Mouse (Mus musculus): ENCODE measurements around the gene Apod. TPM values are rescaled to one million over a fixed set of nuclear protein-coding genes. Genes with fewer than 3 reads are reported as not detected.
"Not testable (repeated sequence)": the region's sequence is repeated elsewhere in the genome, so short reads cannot be mapped to it uniquely, and the experiment has no call there.

Apod gene
- polyA plus RNA-seq, 1 experiment from 2014 or later, result not detected

DNA sequence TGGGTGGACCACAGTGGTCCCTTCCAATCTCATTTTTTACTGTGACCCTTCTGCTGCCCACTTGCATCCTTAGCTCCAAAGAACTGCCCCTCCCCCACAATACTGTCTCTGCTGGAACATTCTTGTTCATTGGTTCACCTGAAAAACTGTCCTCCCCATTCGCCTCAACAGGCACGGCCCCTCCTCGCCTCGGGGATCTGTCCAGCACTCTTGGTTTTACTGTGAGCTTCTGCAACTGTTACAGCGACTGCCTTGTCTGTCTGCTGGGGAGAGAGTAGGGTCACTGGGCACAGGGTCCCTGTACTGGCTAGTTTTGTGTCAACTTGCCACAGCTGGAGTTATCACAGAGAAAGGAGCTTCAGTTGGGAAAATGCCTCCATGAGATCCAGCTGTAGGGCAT lies 24.7 kb upstream of the Apod start:
- WGBS (ENCODE audit: insufficient replicate concordance), result 38% methylated on average over 5 of the region's 5 CpGs

DNA sequence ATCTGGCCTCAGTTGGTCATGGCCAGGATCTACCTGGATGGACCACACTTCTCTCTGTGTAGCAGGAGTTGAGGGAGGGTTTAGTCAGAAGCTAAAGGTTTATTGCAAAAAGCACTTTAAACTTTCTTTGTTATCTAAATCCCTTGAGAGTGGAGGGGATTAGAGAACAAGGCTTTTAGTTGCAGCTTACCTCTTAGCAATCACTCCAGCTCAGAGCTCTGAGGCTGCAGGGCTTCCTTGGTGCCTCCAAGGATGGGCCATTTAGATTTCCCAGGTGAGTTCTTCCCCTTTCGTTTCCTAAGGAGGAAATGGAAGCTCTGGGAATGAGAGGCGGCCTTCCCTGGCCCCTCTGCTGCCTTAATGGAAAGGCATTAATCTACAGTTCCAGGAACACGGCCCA lies 23.3 kb upstream of the Apod start:
- Histone ChIP-seq H3K36me3 (no peaks in the 10 kb centered on the region), H3K4me3 (no peak overlapping the region), H3K27ac (no peak overlapping the region), H3K9ac (no peak overlapping the region), H3K4me2 (no peak overlapping the region), H3K27me3 (replicated peaks) (peaks cover 12% of the 10 kb centered on the region; the same call in 1 of the 2 replicates), H3K9me3 (replicated peaks) (no peaks in the 10 kb centered on the region), H3K4me1 (no peaks in the 10 kb centered on the region)
- WGBS (ENCODE audit: insufficient replicate concordance), result 29% methylated on average over 3 of the region's 3 CpGs
- no peak for ATAC-seq

More for the DNA sequence above, 24.7 kb upstream of the Apod start:
- H3K4me1 ChIP-seq, result no peaks in the 10 kb centered on the region
- ATAC-seq, result no peak
- H3K4me2 ChIP-seq, result no peak overlapping the region
- no peak overlapping the region for H3K9ac ChIP-seq
- no peak overlapping the region for H3K4me3 ChIP-seq
- no peaks in the 10 kb centered on the region for H3K9me3 ChIP-seq (replicated peaks)
- no peak overlapping the region for H3K27ac ChIP-seq
- peaks cover 13% of the 10 kb centered on the region; the same call in 1 of the 2 replicates for H3K27me3 ChIP-seq (replicated peaks)
- no peaks in the 10 kb centered on the region for H3K36me3 ChIP-seq

DNA sequence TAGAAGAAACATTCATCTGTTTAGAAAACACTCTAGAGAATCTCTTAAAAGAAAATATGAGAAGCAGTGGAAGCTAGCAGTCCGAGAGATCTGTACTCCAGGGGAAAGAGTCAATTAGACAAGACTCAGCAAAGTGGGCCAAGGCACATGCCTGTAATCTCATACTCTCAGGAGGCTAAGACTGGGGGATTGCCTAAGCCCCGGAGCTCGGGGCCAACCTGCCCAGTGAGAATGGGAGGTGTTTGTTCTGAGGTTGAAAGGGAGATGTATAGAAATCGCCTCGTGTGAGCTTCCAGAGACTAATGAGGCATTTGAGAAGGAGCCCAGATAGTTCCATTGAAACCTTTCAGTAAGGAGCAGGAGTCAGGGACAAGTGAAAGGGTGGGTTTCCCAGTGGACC lies 20.2 kb upstream of the Apod start:
- H3K9ac ChIP-seq, result no peak overlapping the region
- no peaks in the 10 kb centered on the region for H3K36me3 ChIP-seq
- no peak for ATAC-seq
- H3K4me1 ChIP-seq, result no peaks in the 10 kb centered on the region
- H3K27ac ChIP-seq, result no peak overlapping the region
- no peak overlapping the region for H3K4me2 ChIP-seq
- WGBS (ENCODE audit: insufficient replicate concordance), result 31% methylated on average over 5 of the region's 5 CpGs
- H3K4me3 ChIP-seq, result no peak overlapping the region
- 0 out of 2 replicates have a peak, but pooled peaks cover 5% of the 10 kb centered on the region for H3K27me3 ChIP-seq (replicated peaks)
- no peaks in the 10 kb centered on the region for H3K9me3 ChIP-seq (replicated peaks)

DNA sequence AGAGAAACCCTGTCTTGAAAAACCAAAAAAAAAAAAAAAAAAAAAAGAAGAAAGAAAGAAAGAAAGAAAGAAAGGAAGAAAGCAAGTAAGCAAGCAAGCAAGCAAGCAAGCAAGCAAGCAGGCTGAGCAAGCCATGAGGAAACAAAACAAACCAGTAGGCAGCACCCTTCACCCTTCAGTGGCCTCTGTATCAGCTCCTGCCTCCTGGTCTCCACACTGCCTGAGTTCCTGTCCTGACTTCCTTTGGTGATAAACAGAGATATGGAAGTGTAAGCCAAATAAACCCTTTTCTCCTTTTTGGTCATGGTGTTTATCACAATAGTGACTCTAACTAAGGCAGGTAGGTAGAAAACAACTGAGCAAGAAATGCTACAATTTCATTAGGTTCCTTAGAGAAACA lies 18.0 kb upstream of the Apod start:
- H3K4me1 ChIP-seq, result no peaks in the 10 kb centered on the region
- H3K9ac ChIP-seq, result no peak overlapping the region
- H3K27me3 ChIP-seq (replicated peaks), result no peaks in the 10 kb centered on the region
- H3K4me2 ChIP-seq, result no peak overlapping the region
- no peak overlapping the region for H3K4me3 ChIP-seq
- ATAC-seq, result no peak
- H3K27ac ChIP-seq, result no peak overlapping the region
- H3K9me3 ChIP-seq (replicated peaks), result no peaks in the 10 kb centered on the region
- H3K36me3 ChIP-seq, result no peaks in the 10 kb centered on the region

DNA sequence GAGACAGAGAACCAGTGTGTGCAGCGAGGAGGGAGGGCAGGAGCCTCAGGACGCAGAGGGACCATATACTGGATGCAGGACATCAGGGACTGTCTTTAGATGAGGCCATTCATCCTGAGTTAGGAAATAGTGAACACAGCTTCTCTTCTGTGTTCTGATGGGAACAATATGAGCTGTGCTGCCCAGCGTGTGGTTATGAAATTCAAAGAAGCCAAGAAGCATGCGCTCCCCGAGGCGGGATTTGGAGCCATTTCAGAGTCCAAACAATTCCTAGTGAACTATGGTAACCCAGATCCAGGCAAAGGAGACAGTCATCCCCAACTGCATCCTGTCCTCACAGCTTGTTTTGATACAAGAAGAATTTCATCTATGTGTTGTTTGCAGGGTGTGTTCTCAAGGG lies 16.4 kb upstream of the Apod start:
- not testable (repeated sequence) for H3K9ac ChIP-seq; H3K4me1 ChIP-seq; H3K4me3 ChIP-seq; H3K27me3 ChIP-seq (replicated peaks); H3K9me3 ChIP-seq (replicated peaks); H3K4me2 ChIP-seq; H3K27ac ChIP-seq; H3K36me3 ChIP-seq; ATAC-seq
- WGBS (ENCODE audit: insufficient replicate concordance), result 80% methylated on average over 6 of the region's 6 CpGs

DNA sequence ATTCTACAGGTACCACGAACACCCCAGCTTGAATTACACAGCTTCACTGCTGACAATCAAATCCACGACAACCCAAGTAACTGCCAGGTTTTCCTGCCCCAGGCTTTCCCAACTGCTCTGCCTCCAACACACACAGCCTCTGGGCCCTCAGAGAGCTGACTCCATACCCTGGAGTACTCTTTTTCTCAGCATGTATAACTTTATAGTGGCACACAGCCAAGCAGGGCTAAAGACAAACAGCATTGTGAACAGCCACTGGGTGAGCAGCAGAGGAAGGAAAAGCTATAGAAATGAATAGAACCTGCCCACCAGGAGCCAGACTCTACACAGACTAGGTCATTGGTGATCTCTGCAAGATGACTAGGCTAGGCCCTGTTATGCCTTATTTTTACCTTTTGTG lies 15.1 kb upstream of the Apod start:
- H3K4me3 ChIP-seq, result no peak overlapping the region
- H3K4me1 ChIP-seq, result no peaks in the 10 kb centered on the region
- H3K9me3 ChIP-seq (replicated peaks), result no peaks in the 10 kb centered on the region
- no peak overlapping the region for H3K9ac ChIP-seq
- H3K36me3 ChIP-seq, result no peaks in the 10 kb centered on the region
- ATAC-seq, result no peak
- H3K4me2 ChIP-seq, result no peak overlapping the region
- no peak overlapping the region for H3K27ac ChIP-seq
- no peaks in the 10 kb centered on the region for H3K27me3 ChIP-seq (replicated peaks)
- WGBS (ENCODE audit: insufficient replicate concordance), result 47% methylated on average over 2 of the region's 2 CpGs

DNA sequence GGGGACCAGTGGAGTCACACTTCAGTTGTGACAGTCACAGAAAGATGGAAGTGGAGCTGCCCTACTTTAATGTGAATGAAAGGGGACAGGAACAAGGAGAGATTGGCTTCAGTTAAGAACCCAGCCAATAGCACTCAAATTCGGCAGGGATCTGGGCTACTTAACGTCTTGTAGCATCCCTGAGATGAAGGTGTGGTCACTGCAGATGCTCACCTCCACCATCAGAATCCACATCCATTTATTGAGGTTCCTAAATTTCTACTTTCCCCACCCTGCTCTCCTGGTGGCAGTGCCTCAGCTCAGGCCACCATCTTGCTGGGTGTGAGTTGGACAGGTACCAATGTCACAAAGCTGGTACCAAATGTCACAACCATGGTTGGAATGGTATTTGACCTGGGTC lies 13.3 kb upstream of the Apod start:
- Histone ChIP-seq H3K36me3 (no peaks in the 10 kb centered on the region), H3K27me3 (replicated peaks) (no peaks in the 10 kb centered on the region), H3K9me3 (replicated peaks) (no peaks in the 10 kb centered on the region), H3K4me2 (no peak overlapping the region), H3K4me3 (no peak overlapping the region), H3K4me1 (no peaks in the 10 kb centered on the region), H3K27ac (no peak overlapping the region), H3K9ac (no peak overlapping the region)
- no peak for ATAC-seq
- 82% methylated on average over 2 of the region's 2 CpGs for WGBS (ENCODE audit: insufficient replicate concordance)

DNA sequence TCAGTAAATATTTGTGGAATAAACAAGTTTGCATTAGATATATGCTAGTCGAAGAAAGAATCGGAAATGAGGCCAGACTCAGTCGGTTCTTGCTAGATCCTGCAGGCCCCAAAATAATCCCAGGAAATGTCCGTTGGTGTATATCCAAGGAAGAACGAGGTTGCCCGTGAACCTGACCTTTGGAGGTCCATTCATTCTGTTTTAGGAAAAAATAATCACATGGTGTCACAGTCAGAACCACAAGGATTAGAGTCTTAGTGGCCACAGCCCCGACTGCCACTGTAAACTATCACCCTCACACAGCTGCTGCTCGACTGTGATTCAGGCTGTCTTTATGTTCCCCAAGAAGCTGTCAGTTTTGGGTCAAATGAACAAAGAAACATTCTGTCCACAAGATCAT lies 12.8 kb upstream of the Apod start:
- 63% methylated on average over 8 of the region's 8 CpGs for WGBS (ENCODE audit: insufficient replicate concordance)
- Histone ChIP-seq H3K9ac (no peak overlapping the region), H3K27me3 (replicated peaks) (no peaks in the 10 kb centered on the region), H3K36me3 (no peaks in the 10 kb centered on the region), H3K4me2 (no peak overlapping the region), H3K27ac (no peak overlapping the region), H3K9me3 (replicated peaks) (no peaks in the 10 kb centered on the region), H3K4me1 (no peaks in the 10 kb centered on the region), H3K4me3 (no peak overlapping the region)
- no peak for ATAC-seq

DNA sequence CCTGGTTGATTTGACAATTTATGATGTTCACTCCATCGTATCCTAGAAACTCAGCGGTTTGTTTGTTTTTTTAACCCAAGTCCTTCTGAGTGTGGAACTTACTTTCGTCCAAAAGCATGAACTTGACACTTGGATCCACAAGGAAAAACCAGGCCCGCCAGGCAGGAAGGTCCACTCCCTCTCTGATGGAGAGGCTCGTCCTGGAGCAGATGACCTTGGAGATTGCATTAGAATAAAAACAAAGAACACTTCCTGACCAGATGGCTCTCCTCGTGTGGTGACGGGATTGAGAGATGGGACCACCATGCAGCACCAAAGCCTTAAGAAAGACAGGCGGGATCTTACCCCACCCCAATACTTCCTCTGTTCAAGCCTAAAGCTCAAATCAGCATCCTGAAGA lies 12.1 kb upstream of the Apod start:
- Histone ChIP-seq H3K27ac (no peak overlapping the region), H3K4me3 (no peak overlapping the region), H3K4me2 (no peak overlapping the region), H3K9me3 (replicated peaks) (no peaks in the 10 kb centered on the region), H3K9ac (no peak overlapping the region), H3K4me1 (no peaks in the 10 kb centered on the region), H3K36me3 (no peaks in the 10 kb centered on the region), H3K27me3 (replicated peaks) (no peaks in the 10 kb centered on the region)
- no peak for ATAC-seq
- 56% methylated on average over 8 of the region's 8 CpGs for WGBS (ENCODE audit: insufficient replicate concordance)

GRCm38 (mm10) chr16:31325966-31326365 lies 11.4 kb upstream of the Apod start:
- no peak overlapping the region for H3K27ac ChIP-seq
- no peak for ATAC-seq
- no peak overlapping the region for H3K9ac ChIP-seq
- WGBS (ENCODE audit: insufficient replicate concordance), result 75% methylated on average over 5 of the region's 5 CpGs
- no peak overlapping the region for H3K4me2 ChIP-seq
- no peaks in the 10 kb centered on the region for H3K27me3 ChIP-seq (replicated peaks)
- H3K4me3 ChIP-seq, result no peak overlapping the region
- no peaks in the 10 kb centered on the region for H3K36me3 ChIP-seq
- no peaks in the 10 kb centered on the region for H3K9me3 ChIP-seq (replicated peaks)
- no peaks in the 10 kb centered on the region for H3K4me1 ChIP-seq

DNA sequence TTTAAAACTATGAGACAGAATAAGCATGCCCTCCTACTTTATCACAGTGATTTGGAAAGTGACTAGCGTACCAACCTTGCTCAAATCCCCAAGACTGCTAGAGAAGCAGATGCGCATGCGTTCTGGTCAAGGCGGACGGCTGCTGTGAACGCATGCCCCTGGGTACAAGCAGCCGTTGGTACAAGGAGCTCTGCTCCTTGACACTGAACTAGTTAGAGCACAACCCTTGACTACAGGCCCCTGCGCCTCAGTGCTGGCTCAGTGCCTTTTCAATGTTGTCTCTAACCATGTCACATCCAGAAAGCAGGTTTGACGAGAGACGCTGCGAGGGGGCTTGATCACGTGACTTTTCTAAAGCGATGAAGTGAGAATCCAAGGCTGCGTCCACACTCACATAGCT lies 10.5 kb upstream of the Apod start:
- Histone ChIP-seq H3K4me1 (no peaks in the 10 kb centered on the region), H3K4me3 (no peak overlapping the region), H3K27ac (no peak overlapping the region), H3K9me3 (replicated peaks) (no peaks in the 10 kb centered on the region), H3K36me3 (no peaks in the 10 kb centered on the region), H3K4me2 (no peak overlapping the region), H3K27me3 (replicated peaks) (no peaks in the 10 kb centered on the region), H3K9ac (no peak overlapping the region)
- ATAC-seq, result no peak
- 90% methylated on average over 14 of the region's 14 CpGs for WGBS (ENCODE audit: insufficient replicate concordance)

DNA sequence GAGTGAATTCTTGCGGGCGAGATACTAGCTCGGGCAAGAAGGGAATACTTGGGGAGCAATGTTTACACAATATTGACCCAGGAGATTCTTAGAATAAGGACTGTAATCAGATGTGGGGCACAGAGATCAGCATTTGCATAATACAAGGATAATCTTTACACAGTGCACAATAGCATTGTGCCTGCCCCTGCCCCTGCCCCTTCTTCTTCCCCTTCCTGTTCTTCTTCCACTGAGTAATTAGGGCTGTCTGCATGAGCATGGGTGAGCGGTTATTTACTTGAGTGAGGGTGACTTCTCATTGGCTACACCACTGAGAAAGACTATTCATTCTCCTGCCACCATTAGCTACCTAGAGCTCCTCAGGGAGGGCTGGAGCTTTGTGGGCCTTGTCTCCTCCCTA lies 6.9 kb upstream of the Apod start:
- Histone ChIP-seq H3K27me3 (replicated peaks) (no peaks in the 10 kb centered on the region), H3K36me3 (no peaks in the 10 kb centered on the region), H3K27ac (no peak overlapping the region), H3K9me3 (replicated peaks) (no peaks in the 10 kb centered on the region), H3K9ac (no peak overlapping the region), H3K4me3 (no peak overlapping the region), H3K4me2 (no peak overlapping the region), H3K4me1 (no peaks in the 10 kb centered on the region)
- 72% methylated on average over 4 of the region's 4 CpGs for WGBS (ENCODE audit: insufficient replicate concordance)
- ATAC-seq, result no peak

GRCm38 (mm10) chr16:31320954-31321353 lies 6.3 kb upstream of the Apod start:
- no peak overlapping the region for H3K27ac ChIP-seq
- H3K36me3 ChIP-seq, result no peaks in the 10 kb centered on the region
- ATAC-seq, result no peak
- H3K4me1 ChIP-seq, result no peaks in the 10 kb centered on the region
- 81% methylated on average over 7 of the region's 7 CpGs for WGBS (ENCODE audit: insufficient replicate concordance)
- no peaks in the 10 kb centered on the region for H3K9me3 ChIP-seq (replicated peaks)
- no peak overlapping the region for H3K4me2 ChIP-seq
- no peak overlapping the region for H3K4me3 ChIP-seq
- no peaks in the 10 kb centered on the region for H3K27me3 ChIP-seq (replicated peaks)
- no peak overlapping the region for H3K9ac ChIP-seq
